Mouse (Mus musculus) stomach, postnatal 0 days (tissue): ENCODE measurements at regions not wholly inside any gene's neighbourhood (a gene's known extent, or its start where the extent isn't known, plus 50 kb on each side); places are given as distances from the start of the nearest gene placed in this dataset.

Source experiments
- ATAC-seq: fragments of 200-750 bp; cut with Nextera tagmentation; 2 replicates; pipeline ENCODE4 v1.8.0; 2017; ENCODE audit not compliant: low FRiP score, low TSS enrichment
- DNase-seq: peaks from one replicate; pipeline ENCODE4 v3.0.0-alpha.2; 2016; ENCODE audit warnings: low spot score
- H3K27ac ChIP-seq: fragments of 300-500 bp; sonication (generic); replicated peaks from 2 replicates; pipeline ENCODE4 v1.5.1; 2014; ENCODE audit warnings: mild to moderate bottlenecking, control low read depth
- H3K27me3 ChIP-seq: fragments of 300-500 bp; sonication (generic); 2 replicates; pipeline ENCODE4 v1.6.1; 2014; ENCODE audit warnings: low read length; ENCODE audit not compliant: control insufficient read depth, insufficient read depth
- H3K36me3 ChIP-seq: fragments of 300-500 bp; sonication (generic); 2 replicates; pipeline ENCODE4 v1.6.1; 2014; ENCODE audit warnings: low read length, mixed read lengths; ENCODE audit not compliant: control insufficient read depth, insufficient read depth
- H3K4me1 ChIP-seq: fragments of 300-500 bp; sonication (generic); replicated peaks from 2 replicates; pipeline ENCODE4 v1.6.1; 2014; ENCODE audit warnings: antibody characterized with exemption; ENCODE audit not compliant: control insufficient read depth, insufficient read depth
- H3K4me2 ChIP-seq: fragments of 300-500 bp; sonication (generic); replicated peaks from 2 replicates; pipeline ENCODE4 v1.6.1; 2014; ENCODE audit warnings: low read depth, mild to moderate bottlenecking, control low read depth, moderate library complexity
- H3K4me3 ChIP-seq: fragments of 300-500 bp; sonication (generic); 2 replicates; pipeline ENCODE4 v1.5.1; 2014; ENCODE audit warnings: low read depth, low read length, control low read depth
- H3K9ac ChIP-seq: fragments of 300-500 bp; sonication (generic); 2 replicates; pipeline ENCODE4 v1.6.1; 2014; ENCODE audit warnings: mild to moderate bottlenecking, low read length, control low read depth, mixed read lengths
- H3K9me3 ChIP-seq: fragments of 300-500 bp; sonication (generic); 2 replicates; pipeline ENCODE4 v1.6.1; 2016; ENCODE audit warnings: low read length; ENCODE audit not compliant: control insufficient read depth
- CTCF ChIP-seq: IDR thresholded peaks from 2 replicates; pipeline ENCODE4 v1.5.1; 2016; ENCODE audit warnings: antibody characterized with exemption, low read depth, mild to moderate bottlenecking, moderate library complexity
- EP300 ChIP-seq: optimal IDR thresholded peaks from 2 replicates; pipeline ENCODE3; 2016; ENCODE audit warnings: antibody characterized with exemption
- WGBS: fragments of 180-500 bp; shearing (Covaris S2); extraction: QIAGEN DNeasy Blood & Tissue Kit; methylation state at CpG from one replicate; pipeline ENCODE4 v1.1.7; 2014; 5-methylcytosine and 5-hydroxymethylcytosine counted together

DNA sequence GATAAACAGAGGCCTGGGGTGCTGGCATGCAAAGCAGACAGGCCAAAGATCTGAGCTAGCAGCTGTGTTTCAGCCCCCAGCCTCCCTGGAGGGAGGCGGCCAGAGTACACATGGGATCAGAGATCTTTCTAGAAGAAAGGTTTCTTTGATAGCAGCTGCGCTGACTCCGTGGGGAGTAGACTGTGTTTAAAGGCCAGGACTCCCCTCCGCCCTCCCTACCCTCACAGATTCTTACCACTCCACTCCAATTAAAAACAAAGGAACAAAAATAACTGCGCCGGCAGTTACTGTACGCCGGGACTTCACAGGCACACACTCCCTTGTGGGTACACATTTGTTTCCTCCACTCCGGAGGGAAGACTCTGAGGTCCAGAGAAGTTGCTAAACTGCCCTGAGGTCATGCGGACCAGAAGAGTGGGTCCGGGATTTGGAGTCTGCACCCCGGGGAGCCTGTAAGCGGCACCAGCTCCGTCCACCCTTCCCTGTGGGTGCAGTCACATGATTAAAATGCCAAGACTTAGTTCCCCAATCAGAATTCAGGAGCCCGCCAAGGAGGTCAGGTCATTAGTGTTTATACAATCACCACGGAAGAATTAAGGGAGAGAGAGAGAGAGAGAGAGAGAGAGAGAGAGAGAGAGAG lies 411.5 kb downstream of the Zfp536 start:
- ATAC-seq (peak; percentile 73), DNase-seq (peak; percentile 59)
- TF ChIP-seq EP300 (no peak), CTCF (no peak)
- peak overlapping the region; percentile 27 for H3K4me3 ChIP-seq
- peak overlapping the region; percentile 78 for H3K27ac ChIP-seq
- H3K4me1 ChIP-seq, result no peaks in the 10 kb centered on the region
- H3K9me3 ChIP-seq, result no peaks in the 10 kb centered on the region
- no peaks in the 10 kb centered on the region for H3K27me3 ChIP-seq
- WGBS, result 2% methylated on average over 16 of the region's 16 CpGs
- H3K4me2 ChIP-seq, result peak overlapping the region; percentile 55
- H3K9ac ChIP-seq, result peak overlapping the region; percentile 24; the same call in 1 of the 2 replicates
- H3K36me3 ChIP-seq, result no peaks in the 10 kb centered on the region

DNA sequence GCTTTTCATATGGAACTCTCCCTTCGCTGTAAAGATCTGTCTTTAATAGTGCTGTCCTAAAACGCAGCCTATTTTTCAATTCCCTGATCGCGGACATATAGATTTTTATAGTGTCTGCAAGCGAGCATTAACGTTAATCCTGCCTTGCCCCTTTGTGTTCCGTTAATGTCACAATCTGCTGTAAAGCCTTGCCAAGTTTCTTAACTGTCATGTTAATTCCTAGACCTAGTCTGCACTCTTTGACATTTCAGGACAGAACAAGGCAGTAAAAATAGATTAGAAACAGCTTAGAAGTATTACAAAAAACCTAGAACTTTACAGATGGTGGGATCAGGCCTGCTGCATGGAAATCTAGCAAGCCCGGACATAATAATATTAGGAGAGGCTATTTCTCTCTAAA lies 410.6 kb downstream of the Zfp536 start:
- Histone ChIP-seq H3K9ac (no peak overlapping the region), H3K4me3 (no peak overlapping the region), H3K36me3 (no peaks in the 10 kb centered on the region), H3K9me3 (no peaks in the 10 kb centered on the region), H3K4me2 (peak overlapping the region; percentile 55; the same call in 1 of the 2 replicates), H3K4me1 (no peaks in the 10 kb centered on the region), H3K27ac (peak overlapping the region; percentile 50), H3K27me3 (no peaks in the 10 kb centered on the region)
- no peak for DNase-seq
- WGBS, result 20% methylated on average over 8 of the region's 8 CpGs
- no peak for ATAC-seq
- TF ChIP-seq EP300, result no peak
- no peak for TF ChIP-seq CTCF

DNA sequence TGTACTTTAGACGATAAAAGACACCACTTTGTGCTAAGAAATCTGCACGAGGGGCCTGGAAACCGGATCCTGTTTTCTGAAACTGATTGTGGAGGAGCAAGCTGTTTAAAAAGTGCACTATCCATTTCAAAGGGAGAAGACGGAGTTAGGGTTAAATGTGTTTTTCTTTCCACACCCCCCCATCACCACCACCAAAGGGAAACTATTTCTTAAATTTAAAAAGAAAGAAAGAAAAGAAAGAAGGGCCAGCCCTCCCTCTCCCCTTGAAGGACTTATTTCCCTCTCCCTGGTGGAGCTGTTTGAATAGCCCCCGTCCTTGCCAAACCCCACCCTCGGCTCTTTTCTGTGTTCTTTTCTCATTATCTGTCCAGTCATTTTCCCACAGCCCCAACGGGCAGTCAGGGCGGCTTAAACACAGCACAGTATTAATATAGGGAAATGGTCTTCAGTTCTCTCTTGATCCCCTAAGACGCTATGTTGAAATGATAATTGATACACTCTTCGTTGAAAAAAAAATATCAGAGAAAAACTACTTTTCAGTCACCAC lies 409.7 kb downstream of the Zfp536 start:
- DNase-seq (no peak), ATAC-seq (no peak)
- no peak for TF ChIP-seq CTCF
- TF ChIP-seq EP300, result no peak
- no peak overlapping the region for H3K9ac ChIP-seq
- no peaks in the 10 kb centered on the region for H3K36me3 ChIP-seq
- no peak overlapping the region for H3K4me2 ChIP-seq
- no peaks in the 10 kb centered on the region for H3K4me1 ChIP-seq
- H3K27me3 ChIP-seq, result no peaks in the 10 kb centered on the region
- H3K4me3 ChIP-seq, result no peak overlapping the region
- peak overlapping the region; percentile 9; the same call in 1 of the 2 replicates for H3K27ac ChIP-seq
- WGBS, result 19% methylated on average over 10 of the region's 10 CpGs
- H3K9me3 ChIP-seq, result no peaks in the 10 kb centered on the region

DNA sequence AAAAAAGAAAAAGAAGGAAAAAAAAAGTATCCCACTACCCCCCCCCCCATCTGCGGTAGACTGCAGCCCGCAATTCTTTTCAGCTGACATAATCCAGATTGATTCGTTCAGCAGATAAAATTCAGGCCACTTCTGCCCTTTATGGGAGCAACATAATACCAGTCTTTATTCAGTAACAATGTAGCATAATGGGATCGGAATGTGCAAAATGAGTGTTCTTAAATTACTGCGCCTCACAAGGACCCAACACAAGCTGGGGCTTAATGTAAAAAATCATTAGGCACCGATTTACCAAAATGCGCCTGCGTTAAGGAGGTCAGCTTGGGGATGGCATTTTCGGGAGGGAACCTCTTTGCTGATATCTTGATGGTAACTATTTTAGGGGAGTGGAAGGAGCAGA lies 409.2 kb downstream of the Zfp536 start:
- Histone ChIP-seq H3K4me2 (no peak overlapping the region), H3K27ac (no peak overlapping the region)

DNA sequence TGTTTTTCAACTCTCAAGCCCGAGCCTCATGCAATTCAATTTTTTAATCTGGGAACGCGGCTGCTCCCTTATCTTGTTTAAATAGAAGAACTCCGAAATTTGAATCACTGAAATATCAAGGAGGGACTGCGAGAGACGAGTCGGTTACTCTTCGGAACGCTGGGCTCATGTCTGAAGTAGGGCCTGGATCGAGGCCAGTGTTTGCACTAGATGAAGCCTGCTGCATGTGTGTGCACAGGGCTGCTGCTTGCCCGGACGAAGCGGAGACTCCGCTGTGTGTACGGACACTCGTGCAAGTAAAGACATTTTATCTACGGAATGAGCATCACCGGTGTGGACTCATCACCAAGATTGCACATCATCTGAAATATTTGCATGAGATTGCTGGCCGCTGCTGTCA lies 407.4 kb downstream of the Zfp536 start:
- H3K9ac ChIP-seq, result no peak overlapping the region
- H3K4me3 ChIP-seq, result no peak overlapping the region
- no peaks in the 10 kb centered on the region for H3K9me3 ChIP-seq
- no peak overlapping the region for H3K27ac ChIP-seq
- 47% methylated on average over 19 of the region's 19 CpGs for WGBS
- H3K4me1 ChIP-seq, result no peaks in the 10 kb centered on the region
- no peak for TF ChIP-seq CTCF
- TF ChIP-seq EP300, result no peak
- no peak overlapping the region for H3K4me2 ChIP-seq
- DNase-seq (no peak), ATAC-seq (no peak)
- H3K27me3 ChIP-seq, result no peaks in the 10 kb centered on the region
- H3K36me3 ChIP-seq, result no peaks in the 10 kb centered on the region

More for the DNA sequence above, 409.2 kb downstream of the Zfp536 start:
- ATAC-seq (no peak), DNase-seq (no peak)
- WGBS, result 41% methylated on average over 9 of the region's 9 CpGs
- Histone ChIP-seq H3K9me3 (no peaks in the 10 kb centered on the region), H3K4me3 (no peak overlapping the region), H3K27me3 (no peaks in the 10 kb centered on the region), H3K4me1 (no peaks in the 10 kb centered on the region), H3K36me3 (no peaks in the 10 kb centered on the region), H3K9ac (no peak overlapping the region)
- TF ChIP-seq CTCF (no peak), EP300 (no peak)

DNA sequence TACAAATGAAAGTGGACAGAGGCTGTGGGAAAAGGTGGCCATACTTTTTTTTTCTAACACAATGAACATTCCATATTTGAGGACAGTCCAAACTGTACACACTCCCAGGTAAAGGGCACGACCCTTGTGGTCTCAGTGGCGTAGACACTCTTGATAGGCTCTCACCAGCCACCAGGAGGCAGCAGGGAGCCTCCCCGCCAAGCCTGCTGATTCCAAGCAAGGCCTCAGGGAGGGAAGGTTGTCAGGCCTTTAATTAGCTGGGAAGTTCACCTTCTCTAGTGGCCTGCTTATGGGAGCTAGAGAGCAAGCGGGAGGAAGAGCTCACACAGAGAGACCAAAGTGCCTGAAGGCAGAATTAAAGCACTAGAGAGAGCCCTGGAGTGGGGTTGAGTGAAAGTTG lies 403.7 kb downstream of the Zfp536 start:
- no peak for TF ChIP-seq EP300
- TF ChIP-seq CTCF, result peak; percentile 72
- Histone ChIP-seq H3K9me3 (no peaks in the 10 kb centered on the region), H3K4me2 (no peak overlapping the region), H3K4me1 (no peaks in the 10 kb centered on the region), H3K27ac (no peak overlapping the region), H3K9ac (no peak overlapping the region), H3K27me3 (no peaks in the 10 kb centered on the region), H3K4me3 (no peak overlapping the region), H3K36me3 (no peaks in the 10 kb centered on the region)
- 56% methylated on average over 4 of the region's 4 CpGs for WGBS
- DNase-seq (peak; percentile 43), ATAC-seq (0 out of 2 replicates have a peak, but pooled peaks have one; percentile 55)
